Mouse (Mus musculus) midbrain, embryonic 13.5 days (tissue): ENCODE measurements around the gene Gpr83. TPM values are rescaled to one million over a fixed set of nuclear protein-coding genes. Genes with fewer than 3 reads are reported as not detected.

Experiments
- ATAC-seq: fragments of 200-750 bp; cut with Nextera tagmentation; 2 replicates; pipeline ENCODE4 v1.8.0; 2017; ENCODE audit warnings: mild to moderate bottlenecking, moderate TSS enrichment, moderate library complexity
- H3K27ac ChIP-seq: fragments of 300-500 bp; sonication (generic); 2 replicates; pipeline ENCODE4 v1.5.1; 2015; ENCODE audit warnings: inconsistent platforms, mild to moderate bottlenecking, moderate library complexity
- H3K27me3 ChIP-seq: fragments of 300-500 bp; sonication (generic); 2 replicates; pipeline ENCODE4 v1.6.1; 2015; ENCODE audit warnings: mild to moderate bottlenecking, inconsistent platforms
- H3K36me3 ChIP-seq: fragments of 300-500 bp; sonication (generic); 2 replicates; pipeline ENCODE4 v1.6.1; 2015; ENCODE audit warnings: mild to moderate bottlenecking, inconsistent platforms
- H3K4me1 ChIP-seq: fragments of 300-500 bp; sonication (generic); replicated peaks from 2 replicates; pipeline ENCODE4 v1.6.1; 2015; ENCODE audit warnings: inconsistent platforms
- H3K4me2 ChIP-seq: fragments of 300-500 bp; sonication (generic); replicated peaks from 2 replicates; pipeline ENCODE4 v1.6.1; 2015; ENCODE audit warnings: moderate library complexity, mild to moderate bottlenecking, inconsistent platforms
- H3K4me3 ChIP-seq: fragments of 300-500 bp; sonication (generic); replicated peaks from 2 replicates; pipeline ENCODE4 v1.5.1; 2015; ENCODE audit warnings: mild to moderate bottlenecking, inconsistent platforms
- H3K9ac ChIP-seq: fragments of 300-500 bp; sonication (generic); replicated peaks from 2 replicates; pipeline ENCODE4 v1.6.1; 2015; ENCODE audit warnings: mild to moderate bottlenecking, inconsistent platforms
- H3K9me3 ChIP-seq: fragments of 300-500 bp; sonication (generic); 2 replicates; pipeline ENCODE4 v1.6.1; 2016; ENCODE audit warnings: mild to moderate bottlenecking, inconsistent platforms
- WGBS: fragments of 180-500 bp; shearing (Covaris S2); methylation state at CpG from one replicate; pipeline ENCODE4 v1.1.7; 2015; 5-methylcytosine and 5-hydroxymethylcytosine counted together
- polyA plus RNA-seq: library from polyadenylated mRNA; unstranded; fragments of >200 nt; fragmentation: Nextera tagmentation; extraction: Ambion mirVana; gene quantifications from 2 replicates; pipeline ENCODE4 v1.2.1, GENCODE M21; 2015

Gene Gpr83
- polyA plus RNA-seq, 1 experiment from 2014 or later, result 2.8 TPM

GRCm38 (mm10) chr9:14894628-14895027, 34.6 kb downstream of the Gpr83 start:
- Histone ChIP-seq H3K4me2 (no peak overlapping the region), H3K4me3 (no peak overlapping the region), H3K36me3 (no peaks in the 10 kb centered on the region), H3K27me3 (no peaks in the 10 kb centered on the region), H3K27ac (no peak overlapping the region), H3K9me3 (no peaks in the 10 kb centered on the region), H3K9ac (no peak overlapping the region), H3K4me1 (peaks cover 14% of the 10 kb centered on the region)
- WGBS, result 85% methylated on average over 3 of the region's 3 CpGs
- ATAC-seq, result no peak

GRCm38 (mm10) chr9:14895237-14895835, 35.3 kb downstream of the Gpr83 start:
- no peak overlapping the region for H3K4me3 ChIP-seq
- no peak overlapping the region for H3K27ac ChIP-seq
- no peak for ATAC-seq
- H3K4me1 ChIP-seq, result peaks cover 13% of the 10 kb centered on the region
- no peaks in the 10 kb centered on the region for H3K9me3 ChIP-seq
- no peak overlapping the region for H3K9ac ChIP-seq
- WGBS, result 67% methylated on average over 7 of the region's 7 CpGs
- no peaks in the 10 kb centered on the region for H3K36me3 ChIP-seq
- H3K27me3 ChIP-seq, result no peaks in the 10 kb centered on the region
- H3K4me2 ChIP-seq, result no peak overlapping the region

GRCm38 (mm10) chr9:14897102-14897501, 37.1 kb downstream of the Gpr83 start:
- no peaks in the 10 kb centered on the region for H3K36me3 ChIP-seq
- H3K27ac ChIP-seq, result no peak overlapping the region
- no peaks in the 10 kb centered on the region for H3K9me3 ChIP-seq
- H3K27me3 ChIP-seq, result no peaks in the 10 kb centered on the region
- 0 out of 2 replicates have a peak, but pooled peaks cover 4% of the 10 kb centered on the region for H3K4me1 ChIP-seq
- WGBS, result 69% methylated on average over 3 of the region's 3 CpGs
- no peak overlapping the region for H3K4me3 ChIP-seq
- no peak for ATAC-seq
- no peak overlapping the region for H3K9ac ChIP-seq
- no peak overlapping the region for H3K4me2 ChIP-seq

- no peak overlapping the region for H3K4me3 ChIP-seq
- ATAC-seq, result no peak
- H3K27ac ChIP-seq, result no peak overlapping the region
- 88% methylated on average over 7 of the region's 7 CpGs for WGBS
- peaks cover 26% of the 10 kb centered on the region for H3K4me1 ChIP-seq
- H3K27me3 ChIP-seq, result no peaks in the 10 kb centered on the region
- H3K4me2 ChIP-seq, result no peak overlapping the region
- no peaks in the 10 kb centered on the region for H3K9me3 ChIP-seq
- H3K36me3 ChIP-seq, result no peaks in the 10 kb centered on the region
- no peak overlapping the region for H3K9ac ChIP-seq
Measured at GRCm38 (mm10) chr9:14901757-14902156, 41.7 kb downstream of the Gpr83 start.

- Histone ChIP-seq H3K27me3 (no peaks in the 10 kb centered on the region), H3K4me3 (no peak overlapping the region), H3K4me2 (no peak overlapping the region), H3K27ac (no peak overlapping the region), H3K36me3 (no peaks in the 10 kb centered on the region), H3K4me1 (peaks cover 21% of the 10 kb centered on the region), H3K9me3 (no peaks in the 10 kb centered on the region), H3K9ac (no peak overlapping the region)
- ATAC-seq, result no peak
- 100% methylated on average over 2 of the region's 2 CpGs for whole genome bisulfite sequencing
Measured at GRCm38 (mm10) chr9:14902416-14902815, 42.4 kb downstream of the Gpr83 start.

GRCm38 (mm10) chr9:14903006-14903405, 43.0 kb downstream of the Gpr83 start:
- Histone ChIP-seq H3K4me2 (no peak overlapping the region), H3K4me3 (no peak overlapping the region), H3K4me1 (peaks cover 21% of the 10 kb centered on the region), H3K9me3 (no peaks in the 10 kb centered on the region), H3K36me3 (no peaks in the 10 kb centered on the region), H3K27ac (no peak overlapping the region), H3K9ac (no peak overlapping the region), H3K27me3 (no peaks in the 10 kb centered on the region)
- 89% methylated on average over 3 of the region's 3 CpGs for WGBS
- no peak for ATAC-seq

- WGBS, result 39% methylated on average over 11 of the region's 11 CpGs
Measured at GRCm38 (mm10) chr9:14903581-14904378, 43.8 kb downstream of the Gpr83 start, which contains the start of gene Izumo1r. Gene Izumo1r (minus strand): TSS chr9:14903949.

GRCm38 (mm10) chr9:14904741-14905475, 44.9 kb downstream of the Gpr83 start:
- WGBS, result 54% methylated on average over 9 of the region's 9 CpGs
- Histone ChIP-seq H3K36me3 (no peaks in the 10 kb centered on the region), H3K9me3 (no peaks in the 10 kb centered on the region)

More at GRCm38 (mm10) chr9:14903581-14904378, 43.8 kb downstream of the Gpr83 start, which contains the start of gene Izumo1r:
- ATAC-seq, result peak; percentile 44; the same call in 1 of the 2 replicates
- Histone ChIP-seq H3K4me1 (peaks cover 21% of the 10 kb centered on the region), H3K9ac (no peak within 1 kb of the TSS), H3K27me3 (no peaks in the 10 kb centered on the region), H3K4me3 (no peak within 1 kb of the TSS), H3K9me3 (no peaks in the 10 kb centered on the region), H3K36me3 (no peaks in the 10 kb centered on the region), H3K4me2 (no peak within 1 kb of the TSS), H3K27ac (no peak within 1 kb of the TSS)

GRCm38 (mm10) chr9:14905956-14906355, 45.9 kb downstream of the Gpr83 start:
- no peaks in the 10 kb centered on the region for H3K27me3 ChIP-seq
- peaks cover 28% of the 10 kb centered on the region for H3K4me1 ChIP-seq
- H3K4me2 ChIP-seq, result no peak overlapping the region
- no peak overlapping the region for H3K4me3 ChIP-seq
- H3K9me3 ChIP-seq, result no peaks in the 10 kb centered on the region
- 82% methylated on average over 3 of the region's 3 CpGs for WGBS
- ATAC-seq, result no peak
- H3K36me3 ChIP-seq, result no peaks in the 10 kb centered on the region
- no peak overlapping the region for H3K27ac ChIP-seq
- H3K9ac ChIP-seq, result no peak overlapping the region

More at GRCm38 (mm10) chr9:14904741-14905475, 44.9 kb downstream of the Gpr83 start:
- ATAC-seq, result peak; percentile 49; the same call in 1 of the 2 replicates
- Histone ChIP-seq H3K27me3 (no peaks in the 10 kb centered on the region), H3K27ac (no peak overlapping the region), H3K9ac (no peak overlapping the region), H3K4me3 (no peak overlapping the region), H3K4me2 (no peak overlapping the region), H3K4me1 (peaks cover 23% of the 10 kb centered on the region)

- no peak overlapping the region for H3K27ac ChIP-seq
- no peak overlapping the region for H3K9ac ChIP-seq
- no peaks in the 10 kb centered on the region for H3K36me3 ChIP-seq
- no peak overlapping the region for H3K4me3 ChIP-seq
- peaks cover 28% of the 10 kb centered on the region for H3K4me1 ChIP-seq
- no peaks in the 10 kb centered on the region for H3K27me3 ChIP-seq
- WGBS, result 85% methylated on average over 7 of the region's 7 CpGs
- ATAC-seq, result no peak
- H3K9me3 ChIP-seq, result no peaks in the 10 kb centered on the region
- H3K4me2 ChIP-seq, result no peak overlapping the region
Measured at GRCm38 (mm10) chr9:14907816-14908415, 47.9 kb downstream of the Gpr83 start.

GRCm38 (mm10) chr9:14909981-14910380, 50.0 kb downstream of the Gpr83 start:
- peak; percentile 70 for ATAC-seq
- H3K27ac ChIP-seq, result peak overlapping the region; percentile 10; the same call in 1 of the 2 replicates
- 12% methylated on average over 5 of the region's 5 CpGs for WGBS

More at GRCm38 (mm10) chr9:14909981-14910380, 50.0 kb downstream of the Gpr83 start:
- Histone ChIP-seq H3K9ac (no peak overlapping the region), H3K4me1 (peaks cover 14% of the 10 kb centered on the region), H3K36me3 (no peaks in the 10 kb centered on the region), H3K4me2 (no peak overlapping the region), H3K4me3 (no peak overlapping the region), H3K27me3 (no peaks in the 10 kb centered on the region), H3K9me3 (no peaks in the 10 kb centered on the region)
